Mouse (Mus musculus): ENCODE results near the gene Gm17509. TPM values are rescaled to one million over a fixed set of nuclear protein-coding genes. Genes with fewer than 3 reads are reported as not detected.
A peak's percentile ranks its signal among the peaks of the same experiment; 100 is the strongest.

The Gm17509 gene
- 0.12 TPM in 1 of 2 replicates, not detected in the other for polyA plus RNA-seq (2015; fragmentation: Nextera tagmentation; extraction: Ambion mirVana)

DNA sequence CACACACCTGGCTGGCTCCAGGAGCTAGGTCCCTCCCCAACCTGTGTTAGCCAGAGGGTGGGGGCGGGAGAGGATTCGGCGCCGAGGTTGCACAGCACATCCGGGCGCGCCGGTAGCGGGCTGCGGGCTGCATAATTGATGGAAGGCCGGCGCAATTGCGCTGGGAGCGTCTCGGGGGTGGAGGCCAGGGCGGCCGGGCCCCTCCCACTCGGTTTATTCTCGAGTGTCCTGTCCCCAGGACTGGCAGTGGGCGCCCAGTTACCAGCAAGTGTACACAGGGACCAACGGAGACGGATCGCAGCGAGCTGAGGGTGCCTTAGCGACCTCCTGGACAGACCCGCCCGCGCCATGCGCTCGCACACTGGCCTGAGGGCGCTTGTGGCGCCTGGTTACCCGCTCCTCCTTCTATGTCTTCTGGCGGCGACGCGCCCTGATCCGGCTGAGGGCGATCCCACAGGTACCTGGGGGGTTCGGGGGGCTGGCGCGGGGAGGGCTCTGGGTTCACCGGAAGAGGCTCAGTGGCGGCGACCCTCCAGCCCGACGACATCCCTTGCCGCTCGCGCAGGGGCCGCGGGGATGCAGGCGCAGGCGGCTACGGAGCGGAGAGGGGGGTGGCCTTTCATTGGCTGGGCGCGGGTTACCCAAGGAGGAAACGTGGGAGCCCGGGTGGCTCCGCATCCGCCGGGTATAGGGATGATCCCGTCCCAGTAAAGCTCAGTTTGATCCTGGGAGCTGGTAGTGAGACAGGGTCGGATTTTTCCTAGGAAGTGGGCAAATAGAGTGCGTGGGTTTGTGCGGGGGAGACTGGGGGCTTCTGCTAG, at the start of gene Gm17509:
TSS of gene Gm17509 (minus strand) at position 575 of the 821 bp plus-strand sequence.
- H3K9ac ChIP-seq (ENCODE audit: low read length), result peak within 1 kb of the TSS; percentile 70
- H3K4me1 ChIP-seq (ENCODE audit: control insufficient read depth, insufficient read depth, low read length), result peaks cover 4% of the 10 kb centered on the region
- H3K36me3 ChIP-seq (ENCODE audit: control insufficient read depth, insufficient read depth), result no peaks in the 10 kb centered on the region
- peak; percentile 58 for ATAC-seq (replicated peaks; ENCODE audit: extremely low read depth, insufficient read depth, low FRiP score)
- peak within 1 kb of the TSS; percentile 98 for H3K4me2 ChIP-seq (ENCODE audit: low read depth, low read length)
- H3K27me3 ChIP-seq (ENCODE audit: control insufficient read depth, insufficient read depth, low read length), result 0 out of 2 replicates have a peak, but pooled peaks cover 5% of the 10 kb centered on the region
- no peaks in the 10 kb centered on the region for H3K9me3 ChIP-seq (replicated peaks; ENCODE audit: control insufficient read depth, low read length)
- peak within 1 kb of the TSS; percentile 35; the same call in 1 of the 2 replicates for H3K27ac ChIP-seq (ENCODE audit: low read length)
- H3K4me3 ChIP-seq (ENCODE audit: low read length), result peak within 1 kb of the TSS; percentile 74
- under 1% methylated on average over 66 of the region's 67 CpGs for WGBS

GRCm38 (mm10) chr13:117267963-117268362, 47.1 kb upstream of the Gm17509 start:
- Histone ChIP-seq H3K9ac (ENCODE audit: low read length) (no peak overlapping the region), H3K36me3 (ENCODE audit: control insufficient read depth, insufficient read depth) (no peaks in the 10 kb centered on the region), H3K27ac (ENCODE audit: low read length) (no peak overlapping the region), H3K4me2 (ENCODE audit: low read depth, low read length) (no peak overlapping the region), H3K4me3 (ENCODE audit: low read length) (no peak overlapping the region), H3K9me3 (replicated peaks; ENCODE audit: control insufficient read depth, low read length) (no peaks in the 10 kb centered on the region), H3K4me1 (ENCODE audit: control insufficient read depth, insufficient read depth, low read length) (no peaks in the 10 kb centered on the region), H3K27me3 (ENCODE audit: control insufficient read depth, insufficient read depth, low read length) (no peaks in the 10 kb centered on the region)
- 92% methylated on average over 14 of the region's 14 CpGs for WGBS
- ATAC-seq (replicated peaks; ENCODE audit: extremely low read depth, insufficient read depth, low FRiP score), result no peak

DNA sequence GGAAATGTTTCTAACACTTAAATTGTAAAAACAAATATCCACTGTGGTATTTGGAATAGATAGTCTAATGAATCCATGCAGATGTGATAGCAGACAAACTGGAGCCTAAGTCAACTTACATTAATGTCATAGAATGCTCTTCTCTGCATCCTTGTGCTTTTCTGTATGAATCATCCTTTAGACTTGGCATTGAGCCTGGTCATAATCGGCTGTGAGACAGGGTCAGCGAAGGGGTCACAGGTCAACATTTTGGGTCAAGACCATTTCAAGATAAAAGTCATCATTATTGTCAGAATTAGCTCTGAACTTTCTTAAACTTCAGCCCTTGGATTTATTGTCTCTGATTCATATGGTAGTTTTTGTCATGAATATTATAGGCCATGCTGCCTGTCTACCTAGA, 45.3 kb upstream of the Gm17509 start:
- Histone ChIP-seq H3K4me3 (ENCODE audit: low read length) (no peak overlapping the region), H3K27ac (ENCODE audit: low read length) (no peak overlapping the region), H3K36me3 (ENCODE audit: control insufficient read depth, insufficient read depth) (no peaks in the 10 kb centered on the region), H3K9ac (ENCODE audit: low read length) (no peak overlapping the region), H3K9me3 (replicated peaks; ENCODE audit: control insufficient read depth, low read length) (no peaks in the 10 kb centered on the region), H3K27me3 (ENCODE audit: control insufficient read depth, insufficient read depth, low read length) (no peaks in the 10 kb centered on the region), H3K4me1 (ENCODE audit: control insufficient read depth, insufficient read depth, low read length) (no peaks in the 10 kb centered on the region), H3K4me2 (ENCODE audit: low read depth, low read length) (no peak overlapping the region)
- ATAC-seq (replicated peaks; ENCODE audit: extremely low read depth, insufficient read depth, low FRiP score), result no peak
- WGBS, result 50% methylated on average over 2 of the region's 2 CpGs

DNA sequence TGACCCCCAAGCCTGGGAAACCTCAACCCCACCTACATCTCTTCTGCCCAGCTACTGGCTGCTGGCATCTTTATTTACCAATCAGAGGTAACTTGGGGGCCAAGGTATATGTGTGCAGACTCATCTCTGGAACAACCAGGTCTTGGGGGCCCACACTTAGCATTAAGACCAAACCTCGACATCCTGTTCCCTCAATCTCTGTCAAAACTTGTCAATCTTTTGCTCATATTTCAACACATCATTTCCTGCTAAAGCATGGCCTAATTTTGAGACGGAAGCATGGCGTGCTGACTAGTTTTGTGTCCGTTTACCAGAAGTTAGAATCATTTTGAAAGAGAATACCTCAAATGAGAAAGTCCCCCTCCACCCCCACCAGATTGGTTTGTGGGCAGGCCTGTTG, 39.8 kb upstream of the Gm17509 start:
- no peak for ATAC-seq (replicated peaks; ENCODE audit: extremely low read depth, insufficient read depth, low FRiP score)
- Histone ChIP-seq H3K9me3 (replicated peaks; ENCODE audit: control insufficient read depth, low read length) (no peaks in the 10 kb centered on the region), H3K36me3 (ENCODE audit: control insufficient read depth, insufficient read depth) (no peaks in the 10 kb centered on the region), H3K9ac (ENCODE audit: low read length) (no peak overlapping the region), H3K4me3 (ENCODE audit: low read length) (no peak overlapping the region), H3K4me2 (ENCODE audit: low read depth, low read length) (no peak overlapping the region), H3K4me1 (ENCODE audit: control insufficient read depth, insufficient read depth, low read length) (no peaks in the 10 kb centered on the region), H3K27me3 (ENCODE audit: control insufficient read depth, insufficient read depth, low read length) (no peaks in the 10 kb centered on the region), H3K27ac (ENCODE audit: low read length) (no peak overlapping the region)
- WGBS, result 76% methylated on average over 4 of the region's 4 CpGs

GRCm38 (mm10) chr13:117242621-117243020, 21.7 kb upstream of the Gm17509 start:
- 67% methylated on average over 5 of the region's 5 CpGs for WGBS
- ATAC-seq (replicated peaks; ENCODE audit: extremely low read depth, insufficient read depth, low FRiP score), result no peak
- Histone ChIP-seq H3K9ac (ENCODE audit: low read length) (no peak overlapping the region), H3K36me3 (ENCODE audit: control insufficient read depth, insufficient read depth) (no peaks in the 10 kb centered on the region), H3K4me1 (ENCODE audit: control insufficient read depth, insufficient read depth, low read length) (peaks cover 4% of the 10 kb centered on the region), H3K9me3 (replicated peaks; ENCODE audit: control insufficient read depth, low read length) (no peaks in the 10 kb centered on the region), H3K4me3 (ENCODE audit: low read length) (no peak overlapping the region), H3K27ac (ENCODE audit: low read length) (no peak overlapping the region), H3K4me2 (ENCODE audit: low read depth, low read length) (no peak overlapping the region), H3K27me3 (ENCODE audit: control insufficient read depth, insufficient read depth, low read length) (no peaks in the 10 kb centered on the region)

- Histone ChIP-seq H3K9ac (ENCODE audit: low read length) (no peak overlapping the region), H3K27ac (ENCODE audit: low read length) (no peak overlapping the region), H3K36me3 (ENCODE audit: control insufficient read depth, insufficient read depth) (no peaks in the 10 kb centered on the region), H3K4me1 (ENCODE audit: control insufficient read depth, insufficient read depth, low read length) (peaks cover 4% of the 10 kb centered on the region), H3K9me3 (replicated peaks; ENCODE audit: control insufficient read depth, low read length) (no peaks in the 10 kb centered on the region), H3K4me3 (ENCODE audit: low read length) (no peak overlapping the region), H3K27me3 (ENCODE audit: control insufficient read depth, insufficient read depth, low read length) (no peaks in the 10 kb centered on the region), H3K4me2 (ENCODE audit: low read depth, low read length) (no peak overlapping the region)
- 82% methylated on average over 3 of the region's 3 CpGs for WGBS
- no peak for ATAC-seq (replicated peaks; ENCODE audit: extremely low read depth, insufficient read depth, low FRiP score)
Observed at GRCm38 (mm10) chr13:117242063-117242462, 21.2 kb upstream of the Gm17509 start.

DNA sequence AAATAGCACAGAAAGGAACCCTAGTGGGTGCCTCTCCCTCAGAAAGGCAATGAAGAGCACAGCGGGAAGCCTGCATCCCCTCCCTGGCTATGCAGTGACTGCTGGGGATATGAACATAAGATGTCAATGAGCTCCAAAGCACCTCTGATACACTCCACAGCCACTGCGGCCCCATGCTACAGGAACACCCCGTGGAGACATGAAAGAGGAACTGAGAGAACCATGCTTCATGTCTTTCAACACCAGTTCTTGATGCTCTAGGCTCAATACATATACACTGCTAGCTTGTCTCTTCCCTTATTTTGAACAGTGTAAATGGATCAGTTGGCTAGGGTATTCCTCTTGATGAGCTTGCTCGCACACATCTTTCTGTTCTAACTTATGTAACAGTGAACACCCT, 16.2 kb upstream of the Gm17509 start:
- Histone ChIP-seq H3K4me1 (ENCODE audit: control insufficient read depth, insufficient read depth, low read length) (peaks cover 7% of the 10 kb centered on the region; the same call in 1 of the 2 replicates), H3K4me2 (ENCODE audit: low read depth, low read length) (no peak overlapping the region), H3K4me3 (ENCODE audit: low read length) (no peak overlapping the region), H3K27ac (ENCODE audit: low read length) (no peak overlapping the region), H3K9ac (ENCODE audit: low read length) (no peak overlapping the region), H3K9me3 (replicated peaks; ENCODE audit: control insufficient read depth, low read length) (no peaks in the 10 kb centered on the region), H3K36me3 (ENCODE audit: control insufficient read depth, insufficient read depth) (no peaks in the 10 kb centered on the region), H3K27me3 (ENCODE audit: control insufficient read depth, insufficient read depth, low read length) (no peaks in the 10 kb centered on the region)
- ATAC-seq (replicated peaks; ENCODE audit: extremely low read depth, insufficient read depth, low FRiP score), result no peak
- 64% methylated on average over 4 of the region's 4 CpGs for WGBS

DNA sequence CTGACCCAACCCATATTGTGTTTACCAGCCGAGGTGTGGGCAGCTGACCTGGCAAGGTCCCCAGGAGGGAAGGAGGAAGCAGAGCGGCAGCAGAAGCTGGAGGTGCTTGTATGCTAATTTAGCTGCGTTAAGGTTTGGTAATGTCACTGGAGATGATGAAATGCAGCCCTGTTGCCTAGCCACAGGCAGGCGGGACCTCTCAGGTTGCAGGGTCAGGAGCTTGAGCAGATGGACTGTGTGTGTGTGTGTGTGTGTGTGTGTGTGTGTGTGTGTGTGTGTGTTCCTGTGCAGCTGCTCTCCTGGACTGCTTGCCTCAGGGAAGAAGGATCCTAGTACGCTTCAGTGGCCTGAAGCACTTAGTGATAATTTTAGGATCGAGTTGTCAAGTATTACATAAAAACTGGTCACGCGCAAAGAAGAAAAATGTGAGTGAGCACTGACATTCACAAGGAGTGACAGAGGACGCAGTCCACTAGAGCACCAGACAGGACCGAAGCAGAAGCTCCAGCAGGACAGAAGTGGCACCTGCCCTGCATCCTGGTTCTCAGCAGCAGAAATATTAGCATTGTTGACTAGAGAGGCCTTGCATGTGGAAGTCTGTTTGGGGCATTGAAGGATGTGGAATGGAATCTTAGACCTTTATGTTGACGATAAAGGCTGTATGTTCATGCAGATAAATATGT, 14.8 kb upstream of the Gm17509 start:
- no peak overlapping the region for H3K9ac ChIP-seq (ENCODE audit: low read length)
- H3K36me3 ChIP-seq (ENCODE audit: control insufficient read depth, insufficient read depth), result no peaks in the 10 kb centered on the region
- ATAC-seq (replicated peaks; ENCODE audit: extremely low read depth, insufficient read depth, low FRiP score), result no peak; the same call in 1 of the 2 replicates
- H3K27me3 ChIP-seq (ENCODE audit: control insufficient read depth, insufficient read depth, low read length), result no peaks in the 10 kb centered on the region
- WGBS, result 32% methylated on average over 11 of the region's 11 CpGs
- H3K9me3 ChIP-seq (replicated peaks; ENCODE audit: control insufficient read depth, low read length), result no peaks in the 10 kb centered on the region
- H3K4me2 ChIP-seq (ENCODE audit: low read depth, low read length), result peak overlapping the region; percentile 25; the same call in 1 of the 2 replicates
- no peak overlapping the region for H3K4me3 ChIP-seq (ENCODE audit: low read length)
- H3K4me1 ChIP-seq (ENCODE audit: control insufficient read depth, insufficient read depth, low read length), result peaks cover 7% of the 10 kb centered on the region; the same call in 1 of the 2 replicates
- H3K27ac ChIP-seq (ENCODE audit: low read length), result no peak overlapping the region

GRCm38 (mm10) chr13:117234486-117234885, 13.6 kb upstream of the Gm17509 start:
- Histone ChIP-seq H3K36me3 (ENCODE audit: control insufficient read depth, insufficient read depth) (no peaks in the 10 kb centered on the region), H3K4me2 (ENCODE audit: low read depth, low read length) (no peak overlapping the region), H3K27me3 (ENCODE audit: control insufficient read depth, insufficient read depth, low read length) (no peaks in the 10 kb centered on the region), H3K4me3 (ENCODE audit: low read length) (no peak overlapping the region), H3K9me3 (replicated peaks; ENCODE audit: control insufficient read depth, low read length) (no peaks in the 10 kb centered on the region), H3K4me1 (ENCODE audit: control insufficient read depth, insufficient read depth, low read length) (peaks cover 7% of the 10 kb centered on the region; the same call in 1 of the 2 replicates), H3K27ac (ENCODE audit: low read length) (no peak overlapping the region), H3K9ac (ENCODE audit: low read length) (no peak overlapping the region)
- WGBS, result 83% methylated on average over 7 of the region's 7 CpGs
- no peak for ATAC-seq (replicated peaks; ENCODE audit: extremely low read depth, insufficient read depth, low FRiP score)

All from heart, embryonic 16.5 days (tissue).